Mouse (Mus musculus): Measurements from ENCODE around the gene Gstt3.

- TF ChIP-seq CTCF (IDR thresholded peaks at IDR 0.05; ENCODE audit: control insufficient read depth, insufficient read depth, low read length) (no peak), POLR2A (IDR thresholded peaks at IDR 0.05; ENCODE audit: borderline replicate concordance, control insufficient read depth, low read depth, low read length) (no peak)
Observed at GRCm38 (mm10) chr10:75725449-75725848, 55.8 kb downstream of the Gstt3 start.

Measured in bone marrow, adult 2 months (tissue).